Mouse (Mus musculus): ENCODE measurements around the gene Wdfy3.
"Not testable (repeated sequence)": the region's sequence is repeated elsewhere in the genome, so short reads cannot be mapped to it uniquely, and the experiment has no call there.

The Wdfy3 gene

GRCm38 (mm10) chr5:101949323-101949722 is 120.4 kb downstream of the Wdfy3 start:
- peak; percentile 33 for DNase-seq (ENCODE audit: low read depth, low spot score)

- no peak for DNase-seq (ENCODE audit: low read depth, low spot score)
These were observed 121.1 kb downstream of the Wdfy3 start for GRCm38 (mm10) chr5:101948641-101949040.

DNA sequence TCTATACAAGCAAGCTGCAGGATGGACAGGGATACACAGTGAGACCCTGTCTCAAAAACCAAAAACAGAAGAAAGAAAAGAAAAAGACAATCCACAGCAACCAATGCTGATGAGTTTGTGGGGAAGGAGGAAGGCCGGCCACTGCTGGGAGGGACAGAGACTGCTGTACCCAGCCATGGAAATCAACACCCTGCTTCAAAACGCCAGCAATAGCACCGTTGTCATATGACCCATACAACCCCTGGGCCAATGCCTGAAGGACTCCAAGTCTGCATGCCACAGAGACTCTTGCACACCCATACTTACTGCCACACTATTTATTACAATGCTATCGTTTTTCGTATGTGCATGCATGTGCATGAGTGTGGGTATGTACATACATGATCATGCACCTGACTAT is 124.0 kb downstream of the Wdfy3 start:
- DNase-seq (ENCODE audit: low read depth, low spot score), result no peak

DNA sequence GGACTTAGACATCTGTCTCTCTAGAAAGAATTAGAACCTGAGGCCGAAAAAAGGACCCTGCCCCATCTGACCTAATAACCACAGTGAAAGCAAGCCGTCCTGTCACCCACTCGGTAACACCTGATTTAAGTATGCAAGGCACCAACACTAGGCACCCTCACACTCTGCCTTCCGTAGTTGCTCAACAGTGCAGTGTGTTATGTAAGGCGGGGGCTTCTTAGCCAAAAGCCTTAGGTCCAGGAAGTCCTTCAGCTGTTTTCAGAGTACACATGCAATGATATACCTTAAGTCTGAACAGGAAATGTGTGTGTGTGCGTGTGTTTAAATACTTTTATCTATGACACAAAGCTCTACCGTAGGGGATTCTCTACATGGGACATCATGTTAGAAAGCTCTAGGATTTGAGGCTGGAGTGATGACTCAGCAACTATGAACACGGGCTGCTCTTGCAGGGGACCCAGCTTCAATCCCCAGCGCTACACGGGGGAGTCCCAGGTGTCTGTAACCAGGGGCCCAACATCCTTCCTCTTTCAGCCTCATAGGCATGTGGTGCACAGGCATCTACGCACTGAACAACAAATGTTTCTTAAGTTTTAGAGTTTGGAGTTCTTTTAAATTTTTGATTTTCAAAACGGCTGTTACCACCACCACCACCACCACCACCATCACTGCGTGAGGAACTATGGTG is 131.7 kb downstream of the Wdfy3 start:
- no peak for DNase-seq (ENCODE audit: low read depth, low spot score)

DNA sequence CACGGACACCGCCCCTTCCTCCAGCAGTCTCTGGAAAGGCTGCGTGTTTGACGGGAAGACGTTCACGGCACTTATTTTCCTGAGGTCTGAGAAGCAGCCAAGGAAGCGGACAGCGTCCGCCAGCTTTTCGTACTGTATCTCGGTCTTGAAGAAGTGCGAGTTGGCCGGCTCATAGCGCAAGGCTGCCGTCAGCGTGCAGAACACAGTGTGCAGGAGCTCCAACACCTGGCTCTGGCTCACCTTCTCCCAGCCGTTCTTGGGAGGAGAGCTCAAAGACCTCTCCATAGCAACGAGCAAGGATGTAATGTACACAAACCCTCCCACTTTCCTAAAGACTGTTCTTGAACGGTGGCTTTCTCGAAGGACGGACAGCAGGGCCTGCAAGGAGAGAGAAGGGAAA is 132.4 kb downstream of the Wdfy3 start:
- DNase-seq (ENCODE audit: low read depth, low spot score), result peak; percentile 44

DNA sequence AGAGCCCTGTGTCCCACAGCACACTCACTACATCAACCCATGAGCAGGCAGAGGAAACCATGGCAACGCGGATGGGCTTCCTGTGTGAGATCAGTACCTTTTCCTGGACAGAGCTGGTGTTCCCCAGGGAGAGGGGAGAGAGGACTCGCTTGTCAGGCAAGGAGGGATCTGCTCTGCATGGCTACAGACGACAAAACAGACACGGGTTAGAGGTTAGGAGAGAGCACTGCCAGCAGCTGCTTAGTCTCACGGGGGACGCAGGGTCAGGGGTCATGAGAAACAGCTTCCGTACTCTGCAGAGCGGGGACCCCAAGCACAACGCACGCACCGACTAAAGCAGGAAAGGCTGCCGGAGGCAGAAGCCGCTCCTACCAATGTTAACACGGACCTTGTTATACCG is 133.8 kb downstream of the Wdfy3 start:
- DNase-seq (ENCODE audit: low read depth, low spot score), result no peak

DNA sequence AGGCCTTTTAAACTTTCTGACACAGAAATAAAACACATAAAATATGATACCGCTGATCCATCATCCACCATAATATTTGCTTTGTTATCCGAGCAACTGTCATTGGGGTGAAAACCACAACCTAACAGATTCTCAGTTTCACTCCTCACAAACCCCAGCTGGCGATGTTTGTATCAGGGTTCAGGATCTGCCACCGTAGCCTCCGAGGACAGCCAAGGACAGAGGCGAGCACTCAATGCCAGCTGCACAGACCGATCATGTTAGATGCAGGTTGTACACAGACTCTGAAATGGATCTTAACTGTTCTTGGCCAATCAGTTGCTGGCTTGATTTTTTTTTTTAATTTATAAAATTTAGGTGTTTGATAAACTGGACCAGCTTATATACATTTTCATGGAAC is 135.1 kb downstream of the Wdfy3 start:
- DNase-seq (ENCODE audit: low read depth, low spot score), result no peak

- no peak for DNase-seq (ENCODE audit: low read depth, low spot score)
These were observed 136.5 kb downstream of the Wdfy3 start for GRCm38 (mm10) chr5:101932971-101933810.

DNA sequence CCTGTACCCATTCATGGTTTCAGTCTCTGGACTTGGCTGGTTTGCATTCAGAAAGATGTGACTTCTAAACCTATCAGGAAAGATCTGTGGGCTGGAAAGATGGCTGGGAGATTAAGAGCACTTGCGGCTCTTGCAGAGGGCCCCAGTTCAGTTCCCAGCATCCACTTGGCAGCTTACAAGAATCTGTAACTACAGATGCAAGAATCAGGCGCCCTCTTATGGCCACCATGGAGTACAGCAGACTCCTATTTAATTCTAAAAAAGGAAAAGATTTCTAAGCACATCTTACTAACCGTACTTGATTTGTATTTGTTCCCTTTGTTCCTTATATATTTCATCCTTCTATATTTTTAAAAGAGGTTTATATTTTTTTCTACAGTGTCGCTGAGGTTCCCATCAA is 137.7 kb downstream of the Wdfy3 start:
- DNase-seq (ENCODE audit: low read depth, low spot score), result peak; percentile 58

DNA sequence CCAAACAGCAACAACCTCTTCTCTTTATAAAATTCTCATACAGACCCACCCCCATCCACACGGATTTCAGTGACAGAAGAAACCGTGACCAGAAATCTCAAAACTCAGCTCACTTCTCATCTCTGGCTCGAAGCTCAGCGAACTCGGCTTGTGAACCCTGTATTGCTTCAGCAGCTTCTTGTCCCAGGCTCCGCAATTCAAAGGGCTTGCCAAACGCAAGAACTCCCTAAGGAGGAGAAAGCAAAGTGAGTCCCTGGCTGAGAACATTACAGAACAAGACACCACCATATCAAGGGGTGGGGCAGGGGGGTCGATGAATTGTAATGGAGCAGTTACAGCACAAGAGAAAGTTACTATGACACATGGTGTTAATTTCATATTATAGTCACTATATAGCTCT is 143.4 kb downstream of the Wdfy3 start:
- no peak for DNase-seq (ENCODE audit: low read depth, low spot score)

- DNase-seq (ENCODE audit: low read depth, low spot score), result no peak
These were observed 146.0 kb downstream of the Wdfy3 start for GRCm38 (mm10) chr5:101923710-101924109.

GRCm38 (mm10) chr5:101919559-101919958 is 150.2 kb downstream of the Wdfy3 start:
- no peak for DNase-seq (ENCODE audit: low read depth, low spot score)

GRCm38 (mm10) chr5:101909468-101909867 is 160.3 kb downstream of the Wdfy3 start:
- no peak for DNase-seq (ENCODE audit: low read depth, low spot score)

DNA sequence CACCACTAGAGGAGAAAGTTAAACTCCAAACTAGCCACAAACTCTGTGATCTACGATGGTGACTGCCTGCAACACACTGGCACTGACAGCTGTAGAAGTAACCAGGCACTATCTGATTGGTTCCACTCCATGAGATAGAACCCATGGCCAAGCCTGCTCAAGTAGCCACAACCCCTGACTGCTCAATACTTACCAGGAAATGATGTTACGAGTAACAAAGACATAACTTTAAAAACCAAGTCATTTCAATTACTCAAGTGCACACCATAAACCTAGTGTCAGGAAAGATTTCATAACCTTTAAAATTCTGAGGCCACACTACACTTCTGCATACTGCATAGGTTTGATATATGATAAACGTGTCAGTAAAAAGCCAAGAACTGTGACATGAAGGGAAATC is 164.1 kb downstream of the Wdfy3 start:
- DNase-seq (ENCODE audit: low read depth, low spot score), result no peak

GRCm38 (mm10) chr5:101904841-101905240 is 164.9 kb downstream of the Wdfy3 start:
- DNase-seq (ENCODE audit: low read depth, low spot score), result not testable (repeated sequence)

DNA sequence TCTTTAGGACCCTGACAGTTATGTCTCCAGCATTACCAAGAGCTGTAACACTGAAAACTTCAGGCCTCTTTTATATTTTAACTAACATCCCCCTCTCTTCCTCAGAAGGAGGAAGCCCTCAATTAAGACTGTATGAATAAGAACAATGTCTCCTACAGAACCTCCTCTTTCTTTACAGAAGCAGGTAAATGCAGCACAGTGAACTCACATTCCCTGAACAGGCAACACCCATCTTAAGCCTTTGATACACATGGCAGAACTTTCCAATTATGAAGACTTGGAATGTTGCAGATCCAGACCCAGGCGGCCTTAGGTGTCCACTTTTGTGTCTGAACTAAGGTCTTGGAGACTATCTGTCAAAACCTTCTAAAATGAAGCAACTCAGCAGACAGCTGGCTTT is 167.0 kb downstream of the Wdfy3 start:
- DNase-seq (ENCODE audit: low read depth, low spot score), result peak; percentile 75

DNA sequence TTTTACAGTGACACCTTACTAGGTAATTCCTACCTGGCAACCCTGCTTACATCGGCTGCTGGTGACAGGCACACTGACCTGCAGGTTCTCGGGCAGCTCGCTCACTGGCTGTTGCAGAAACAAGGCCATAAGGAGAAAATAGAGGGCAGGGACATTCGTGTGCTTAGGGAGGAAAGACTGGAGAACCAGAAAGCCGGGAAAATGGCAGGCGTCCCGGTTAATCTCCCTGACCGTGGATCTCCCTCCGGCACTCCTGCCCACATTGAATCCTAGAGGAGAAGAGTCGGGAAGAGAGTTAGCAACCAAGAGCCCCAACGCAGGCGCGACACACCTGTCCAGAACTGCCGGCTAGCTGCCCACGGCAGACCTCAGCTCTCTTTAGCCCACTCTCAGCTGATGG is 169.7 kb downstream of the Wdfy3 start:
- no peak for DNase-seq (ENCODE audit: low read depth, low spot score)

DNA sequence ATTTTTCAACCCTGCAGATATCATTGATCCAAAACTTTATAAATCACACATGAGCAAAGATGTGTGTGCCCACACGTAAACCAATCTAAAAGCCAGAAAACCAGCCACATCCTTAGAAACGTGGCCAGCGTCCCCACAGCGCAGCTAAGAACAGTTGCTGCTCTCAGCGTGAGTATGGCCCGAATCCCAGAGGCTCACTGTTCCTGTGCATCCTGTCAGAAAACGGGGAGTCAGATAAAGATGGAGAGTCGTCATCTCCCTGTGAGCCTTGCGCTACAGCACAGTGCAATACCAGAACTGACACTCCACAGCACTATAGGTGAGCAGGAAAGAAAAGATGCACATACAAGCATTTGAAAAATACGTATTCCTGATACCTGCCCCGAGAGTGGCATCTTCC is 172.9 kb downstream of the Wdfy3 start:
- no peak for DNase-seq (ENCODE audit: low read depth, low spot score)

- DNase-seq (ENCODE audit: low read depth, low spot score), result peak; percentile 14
These were observed 173.7 kb downstream of the Wdfy3 start for GRCm38 (mm10) chr5:101895717-101896645.

- no peak for DNase-seq (ENCODE audit: low read depth, low spot score)
These were observed 174.6 kb downstream of the Wdfy3 start for GRCm38 (mm10) chr5:101895119-101895518.

- DNase-seq (ENCODE audit: low read depth, low spot score), result peak; percentile 88
These were observed 175.8 kb downstream of the Wdfy3 start for GRCm38 (mm10) chr5:101893820-101894515.

Measured in ZHBTc4 (cell line).